In genomic region chr1:178400652-178401051, GRCm38 (mm10) we compare ENCODE assay signal across 24 mouse cellular contexts. TPM values are rescaled to one million over a fixed set of nuclear protein-coding genes. Genes with fewer than 3 reads are reported as not detected.
DNase-seq lines count a peak whose midpoint lies in the region; ATAC-seq and TF ChIP-seq lines count a peak whose summit lies in the region.
"Had no signal": no experiment of that assay in that cellular context is flagged by ENCODE, and none has a peak within 500 bp of the region (broad histone marks: within the 10 kb centered on the region; RNA-seq: fewer than 3 reads in every experiment).

No protein-coding gene starts in this region.

- no peak for DNase-seq in gastrocnemius, adult 2 months
- no peak for DNase-seq in gastrocnemius, postnatal 14 days
- no peak for DNase-seq in limb, embryonic 10.5 days (ENCODE audit: low spot score)
- peak; percentile 41 for DNase-seq in limb, embryonic 14.5 days (ENCODE audit: low spot score)
- no peak for DNase-seq in cerebellum, adult 9-10 months
- no peak for DNase-seq in thymus, postnatal 4 days
- DNase-seq: adrenal gland, adult 2 months; B cell, adult 2 months; cerebellum, adult 18-20 months; cerebellum, postnatal 36 days; embryo, embryonic 11 days; heart, adult 2 months; kidney, adult 8-10 months; kidney, postnatal 36 days; layer of hippocampus, adult 9-11 months; lung, postnatal 4 days; thymus, adult 18-20 months had no signal

- H3K4me2 ChIP-seq in limb, embryonic 12.5 days: no peak overlapping the region
- H3K4me2 ChIP-seq in limb, embryonic 14.5 days (replicated peaks; ENCODE audit: low read depth, low read length, severe bottlenecking): no peak overlapping the region
- H3K4me2 ChIP-seq: heart, embryonic 15.5 days; intestine, embryonic 15.5 days; midbrain, embryonic 15.5 days; neural tube, embryonic 13.5 days had no signal

- TF ChIP-seq POLR2A in limb, embryonic 14.5 days (IDR thresholded peaks at IDR 0.05; ENCODE audit: borderline replicate concordance, extremely low read depth, insufficient read depth, insufficient read length): no peak

- no peaks in the 10 kb centered on the region for H3K36me3 ChIP-seq in limb, embryonic 12.5 days
- no peaks in the 10 kb centered on the region for H3K36me3 ChIP-seq in limb, embryonic 10.5 days
- H3K36me3 ChIP-seq in limb, embryonic 14.5 days (ENCODE audit: control insufficient read depth, insufficient read depth, low read length): no peaks in the 10 kb centered on the region
- H3K36me3 ChIP-seq: G1E; heart, embryonic 15.5 days; intestine, embryonic 15.5 days; midbrain, embryonic 15.5 days; neural tube, embryonic 13.5 days had no signal

- peaks cover 5% of the 10 kb centered on the region; the same call in 1 of the 2 replicates for H3K4me1 ChIP-seq in limb, embryonic 12.5 days (replicated peaks)
- H3K4me1 ChIP-seq in limb, embryonic 10.5 days: no peaks in the 10 kb centered on the region; the same call in 1 of the 2 replicates
- peaks cover 10% of the 10 kb centered on the region; the same call in 1 of the 2 replicates for H3K4me1 ChIP-seq in limb, embryonic 14.5 days (ENCODE audit: control insufficient read depth, insufficient read depth, low read length)
- H3K4me1 ChIP-seq: intestine, embryonic 15.5 days; midbrain, embryonic 15.5 days; neural tube, embryonic 13.5 days had no signal

- TF ChIP-seq CTCF in gastrocnemius, adult 2 months (IDR thresholded peaks at IDR 0.05): no peak

- no peaks in the 10 kb centered on the region for H3K27me3 ChIP-seq in limb, embryonic 12.5 days
- H3K27me3 ChIP-seq in limb, embryonic 10.5 days (ENCODE audit: low read depth, poor library complexity, severe bottlenecking): no peaks in the 10 kb centered on the region
- no peaks in the 10 kb centered on the region for H3K27me3 ChIP-seq in limb, embryonic 14.5 days (ENCODE audit: control insufficient read depth, insufficient read depth, low read length)
- H3K27me3 ChIP-seq: CH12.LX; heart, embryonic 15.5 days; intestine, embryonic 15.5 days; midbrain, embryonic 15.5 days; neural tube, embryonic 13.5 days had no signal

- no peak overlapping the region for H3K4me3 ChIP-seq in gastrocnemius, adult 2 months
- H3K4me3 ChIP-seq in limb, embryonic 12.5 days (replicated peaks): no peak overlapping the region
- H3K4me3 ChIP-seq in limb, embryonic 10.5 days: no peak overlapping the region
- no peak overlapping the region for H3K4me3 ChIP-seq in limb, embryonic 14.5 days (replicated peaks; ENCODE audit: low read length)
- H3K4me3 ChIP-seq: heart, adult 2 months; heart, embryonic 15.5 days; intestine, embryonic 15.5 days; midbrain, embryonic 15.5 days; neural tube, embryonic 13.5 days had no signal

- intact Hi-C loops in gastrocnemius, adult 2 months (cut with DNase I): no loop called here
- intact Hi-C loops in gastrocnemius, postnatal 14 days (cut with DNase I; ENCODE audit: low total_unique reads): no loop called here

- no peaks in the 10 kb centered on the region for H3K9me3 ChIP-seq in limb, embryonic 12.5 days
- no peaks in the 10 kb centered on the region for H3K9me3 ChIP-seq in limb, embryonic 10.5 days (replicated peaks)
- no peaks in the 10 kb centered on the region for H3K9me3 ChIP-seq in limb, embryonic 14.5 days (ENCODE audit: control insufficient read depth, low read length)
- H3K9me3 ChIP-seq: heart, embryonic 15.5 days; intestine, embryonic 15.5 days; midbrain, embryonic 15.5 days; neural tube, embryonic 13.5 days had no signal

- ATAC-seq in limb, embryonic 12.5 days (ENCODE audit: insufficient number of reproducible peaks, insufficient read depth, low FRiP score, low TSS enrichment, low read depth): no peak
- ATAC-seq in limb, embryonic 14.5 days (ENCODE audit: low FRiP score, low read depth): no peak
- ATAC-seq: intestine, embryonic 15.5 days; midbrain, embryonic 15.5 days had no signal

- WGBS in limb, embryonic 12.5 days: 62% methylated on average over 7 of the region's 7 CpGs
- 81% methylated on average over 7 of the region's 7 CpGs for WGBS in limb, embryonic 10.5 days
- 48% methylated on average over 7 of the region's 7 CpGs for WGBS in limb, embryonic 14.5 days

- H3K9ac ChIP-seq in limb, embryonic 12.5 days (replicated peaks): no peak overlapping the region
- no peak overlapping the region for H3K9ac ChIP-seq in limb, embryonic 14.5 days (ENCODE audit: low read depth, low read length, severe bottlenecking)
- H3K9ac ChIP-seq: heart, embryonic 15.5 days; intestine, embryonic 15.5 days; midbrain, embryonic 15.5 days; neural tube, embryonic 13.5 days had no signal

- 0 out of 2 replicates have a peak overlapping the region, but pooled peaks have one; percentile 20 for H3K27ac ChIP-seq in gastrocnemius, adult 2 months
- peak overlapping the region; percentile 50 for H3K27ac ChIP-seq in limb, embryonic 12.5 days
- H3K27ac ChIP-seq in limb, embryonic 10.5 days: no peak overlapping the region
- H3K27ac ChIP-seq in limb, embryonic 14.5 days (replicated peaks; ENCODE audit: low read depth, low read length): no peak overlapping the region
- H3K27ac ChIP-seq: heart, adult 2 months; heart, embryonic 15.5 days; intestine, embryonic 15.5 days; neural tube, embryonic 13.5 days had no signal

RNA-seq across cellular contexts. Expression of gene Efcab2, which starts 5.2 kb away (rescaled TPM):
- 10 to 100 TPM; 14.7 to 15.9 TPM for total RNA-seq in gastrocnemius, adult 2 months (2021)
- 1 to 10 TPM; 6.2 to 8.4 TPM for total RNA-seq in gastrocnemius, postnatal 14 days (2021)
- polyA plus RNA-seq in limb, embryonic 12.5 days (2016; fragmentation: Nextera tagmentation; extraction: Ambion mirVana): 4.7 and 7.1 TPM in 2 replicates
- polyA plus RNA-seq in limb, embryonic 10.5 days (2016; fragmentation: Nextera tagmentation; extraction: Ambion mirVana): 4.0 and 4.6 TPM in 2 replicates
- 0.99 and 1.4 TPM in 2 replicates for polyA plus RNA-seq in limb, embryonic 14.5 days (2012; rRNA removed)
- polyA plus RNA-seq in limb, embryonic 14.5 days (2014; fragmentation: Nextera tagmentation; extraction: Ambion mirVana): 2.7 and 5.2 TPM in 2 replicates

Comparison
In these comparisons a context has a peak if more than half of its experiments do, and no peak if none do; other contexts are left out.
1. H3K27ac ChIP-seq: peak in gastrocnemius, adult 2 months (single experiment) and limb, embryonic 12.5 days (single experiment); none in limb, embryonic 10.5 days (single experiment) and limb, embryonic 14.5 days (single experiment).